Mouse (Mus musculus): ENCODE data around the gene Herc3. TPM values are rescaled to one million over a fixed set of nuclear protein-coding genes. Genes with fewer than 3 reads are reported as not detected.
"Not testable (repeated sequence)": the region's sequence is repeated elsewhere in the genome, so short reads cannot be mapped to it uniquely, and the experiment has no call there.

The Herc3 gene
- total and polyA plus RNA-seq, 2 experiments from 2014 or later, result 44.4 to 130 TPM

DNA sequence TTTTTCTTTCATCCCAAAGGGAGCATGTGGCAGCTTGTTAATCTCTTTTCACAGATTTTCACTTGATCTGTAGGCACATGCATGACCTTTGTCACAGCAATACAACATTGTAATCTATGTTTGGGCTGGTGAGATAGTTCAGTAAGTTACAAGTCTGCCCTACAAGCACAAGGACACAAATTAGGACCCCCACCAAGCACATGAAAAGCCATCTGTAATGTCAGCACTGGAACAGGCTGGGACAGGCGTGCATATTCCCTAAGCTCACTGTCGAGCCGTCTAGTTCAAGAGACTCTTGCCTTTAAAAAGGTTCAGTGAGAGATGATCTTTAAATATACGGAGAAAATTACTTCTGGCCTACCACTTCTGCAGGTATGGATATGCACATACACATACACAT lies 28.3 kb downstream of the Herc3 start:
- Histone ChIP-seq H3K27ac (ENCODE audit: low read depth) (no peak overlapping the region), H3K36me3 (replicated peaks; ENCODE audit: control insufficient read depth, insufficient read depth, low read length) (peaks cover 23% of the 10 kb centered on the region), H3K4me1 (ENCODE audit: control insufficient read depth, insufficient read depth) (peaks cover 15% of the 10 kb centered on the region), H3K9ac (replicated peaks; ENCODE audit: low read depth, low read length) (no peak overlapping the region), H3K27me3 (ENCODE audit: control insufficient read depth, insufficient read depth, low read length) (no peaks in the 10 kb centered on the region), H3K4me3 (ENCODE audit: low read depth, low read length) (no peak overlapping the region), H3K4me2 (ENCODE audit: low read depth, low read length) (no peak overlapping the region), H3K9me3 (replicated peaks; ENCODE audit: control insufficient read depth, low read length) (no peaks in the 10 kb centered on the region)
- DNase-seq (ENCODE audit: low spot score) (no peak), ATAC-seq (ENCODE audit: insufficient read depth, low read depth) (no peak)
- whole genome bisulfite sequencing, result 92% methylated on average over 4 of the region's 4 CpGs
- TF ChIP-seq CTCF (IDR thresholded peaks at IDR 0.05; ENCODE audit: low read depth) (no peak), EP300 (IDR thresholded peaks at IDR 0.05; ENCODE audit: low read depth) (no peak)

DNA sequence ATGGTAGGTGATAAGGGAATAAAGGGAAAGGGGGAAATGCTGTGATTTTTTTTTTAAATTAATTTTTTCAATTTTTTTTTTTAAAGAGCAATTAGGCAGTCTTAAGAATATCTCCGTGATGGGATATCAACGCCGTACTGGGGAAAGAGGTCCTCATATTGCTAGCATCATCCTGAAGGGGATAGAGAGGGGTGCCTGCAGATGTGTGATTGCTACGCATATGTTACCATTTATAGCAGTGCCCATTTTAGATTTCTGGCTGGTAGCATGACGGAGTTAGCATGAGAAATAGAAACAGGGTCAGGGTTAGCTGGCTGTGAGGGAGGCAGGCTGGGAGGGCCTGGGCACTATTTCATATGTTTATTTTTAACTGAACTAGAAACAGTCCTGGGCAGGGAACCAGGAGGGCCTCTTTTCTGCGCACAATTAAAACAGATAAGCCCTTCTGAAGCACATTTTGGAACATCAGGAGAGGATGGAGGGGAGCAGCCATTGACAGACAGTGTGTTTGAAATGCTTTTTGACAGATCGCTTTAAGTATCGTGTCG lies 31.3 kb downstream of the Herc3 start:
- H3K4me2 ChIP-seq (ENCODE audit: low read depth, low read length), result peak overlapping the region; percentile 38; the same call in 1 of the 2 replicates
- 36% methylated on average over 9 of the region's 9 CpGs for WGBS
- H3K27me3 ChIP-seq (ENCODE audit: control insufficient read depth, insufficient read depth, low read length), result no peaks in the 10 kb centered on the region
- no peaks in the 10 kb centered on the region for H3K9me3 ChIP-seq (replicated peaks; ENCODE audit: control insufficient read depth, low read length)
- no peak overlapping the region; the same call in 1 of the 2 replicates for H3K9ac ChIP-seq (replicated peaks; ENCODE audit: low read depth, low read length)
- H3K27ac ChIP-seq (ENCODE audit: low read depth), result peak overlapping the region; percentile 85
- peaks cover 19% of the 10 kb centered on the region for H3K36me3 ChIP-seq (replicated peaks; ENCODE audit: control insufficient read depth, insufficient read depth, low read length)
- TF ChIP-seq EP300 (IDR thresholded peaks at IDR 0.05; ENCODE audit: low read depth) (no peak), CTCF (IDR thresholded peaks at IDR 0.05; ENCODE audit: low read depth) (no peak)
- H3K4me3 ChIP-seq (ENCODE audit: low read depth, low read length), result peak overlapping the region; percentile 36
- DNase-seq (ENCODE audit: low spot score) (peak; percentile 88), ATAC-seq (ENCODE audit: insufficient read depth, low read depth) (peak; percentile 97)
- H3K4me1 ChIP-seq (ENCODE audit: control insufficient read depth, insufficient read depth), result peaks cover 4% of the 10 kb centered on the region; the same call in 1 of the 2 replicates

DNA sequence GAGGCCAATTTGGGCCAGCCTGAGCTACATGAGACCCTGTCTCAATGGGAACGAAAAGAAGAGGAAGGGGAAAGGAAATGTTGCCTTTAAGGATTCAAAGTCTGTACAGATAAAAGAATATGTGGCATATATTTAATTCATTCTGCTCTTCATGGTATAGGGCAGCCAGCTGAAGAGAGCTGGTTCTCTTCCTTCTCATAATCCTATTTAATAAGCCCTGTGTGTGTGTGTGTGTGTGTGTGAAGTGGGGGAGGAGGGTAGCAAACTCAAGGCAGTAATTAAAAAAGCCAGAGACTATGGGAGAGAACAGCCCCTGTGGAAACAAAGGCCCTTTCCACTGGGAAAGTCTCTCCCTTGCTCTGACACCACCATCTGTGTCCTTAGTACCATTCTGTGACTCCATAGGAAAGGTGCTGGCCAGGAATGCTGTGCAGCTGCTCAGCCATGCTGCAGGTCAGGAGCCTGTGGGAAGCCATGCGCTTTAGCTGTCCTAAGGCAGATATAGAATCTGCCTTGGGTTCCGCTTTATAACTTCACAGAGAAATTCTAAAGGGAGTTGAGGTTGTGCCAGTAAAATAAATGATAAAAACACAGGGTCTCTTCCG lies 32.5 kb downstream of the Herc3 start:
- ATAC-seq (ENCODE audit: insufficient read depth, low read depth) (no peak), DNase-seq (ENCODE audit: low spot score) (no peak)
- no peaks in the 10 kb centered on the region for H3K9me3 ChIP-seq (replicated peaks; ENCODE audit: control insufficient read depth, low read length)
- peaks cover 17% of the 10 kb centered on the region for H3K36me3 ChIP-seq (replicated peaks; ENCODE audit: control insufficient read depth, insufficient read depth, low read length)
- 61% methylated on average over 4 of the region's 4 CpGs for WGBS
- peak overlapping the region; percentile 8; the same call in 1 of the 2 replicates for H3K9ac ChIP-seq (replicated peaks; ENCODE audit: low read depth, low read length)
- H3K27me3 ChIP-seq (ENCODE audit: control insufficient read depth, insufficient read depth, low read length), result no peaks in the 10 kb centered on the region
- H3K4me2 ChIP-seq (ENCODE audit: low read depth, low read length), result peak overlapping the region; percentile 49
- H3K27ac ChIP-seq (ENCODE audit: low read depth), result peak overlapping the region; percentile 54
- H3K4me3 ChIP-seq (ENCODE audit: low read depth, low read length), result peak overlapping the region; percentile 18
- H3K4me1 ChIP-seq (ENCODE audit: control insufficient read depth, insufficient read depth), result peaks cover 10% of the 10 kb centered on the region; the same call in 1 of the 2 replicates
- no peak for TF ChIP-seq CTCF (IDR thresholded peaks at IDR 0.05; ENCODE audit: low read depth)
- TF ChIP-seq EP300 (IDR thresholded peaks at IDR 0.05; ENCODE audit: low read depth), result no peak

DNA sequence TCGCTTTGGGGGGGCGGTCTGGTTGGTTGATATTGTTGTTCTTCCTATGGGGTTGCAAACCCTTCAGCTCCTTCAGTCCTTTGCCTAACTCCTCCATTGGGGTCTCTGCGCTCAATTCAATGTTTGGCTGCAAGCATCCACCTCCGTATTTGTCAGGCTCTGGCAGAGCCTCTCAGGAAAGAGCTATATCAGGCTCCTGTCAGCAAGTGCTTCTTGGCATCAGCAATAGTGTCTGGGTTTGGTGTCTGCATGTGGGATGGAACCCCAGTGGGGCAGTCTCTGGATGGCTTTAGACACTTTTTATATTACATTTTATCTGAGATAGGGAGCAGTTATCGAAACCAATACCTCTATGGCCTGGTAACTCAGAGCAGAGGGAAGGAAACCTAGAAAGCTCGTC lies 36.6 kb downstream of the Herc3 start:
- H3K4me2 ChIP-seq (ENCODE audit: low read depth, low read length); DNase-seq (ENCODE audit: low spot score); H3K9ac ChIP-seq (replicated peaks; ENCODE audit: low read depth, low read length); H3K4me1 ChIP-seq (ENCODE audit: control insufficient read depth, insufficient read depth); H3K27ac ChIP-seq (ENCODE audit: low read depth); H3K27me3 ChIP-seq (ENCODE audit: control insufficient read depth, insufficient read depth, low read length); H3K9me3 ChIP-seq (replicated peaks; ENCODE audit: control insufficient read depth, low read length); ATAC-seq (ENCODE audit: insufficient read depth, low read depth); H3K4me3 ChIP-seq (ENCODE audit: low read depth, low read length): not testable (repeated sequence)
- 0 out of 2 replicates have a peak, but pooled peaks cover 20% of the 10 kb centered on the region for H3K36me3 ChIP-seq (replicated peaks; ENCODE audit: control insufficient read depth, insufficient read depth, low read length)
- WGBS, result 51% methylated on average over 6 of the region's 6 CpGs

DNA sequence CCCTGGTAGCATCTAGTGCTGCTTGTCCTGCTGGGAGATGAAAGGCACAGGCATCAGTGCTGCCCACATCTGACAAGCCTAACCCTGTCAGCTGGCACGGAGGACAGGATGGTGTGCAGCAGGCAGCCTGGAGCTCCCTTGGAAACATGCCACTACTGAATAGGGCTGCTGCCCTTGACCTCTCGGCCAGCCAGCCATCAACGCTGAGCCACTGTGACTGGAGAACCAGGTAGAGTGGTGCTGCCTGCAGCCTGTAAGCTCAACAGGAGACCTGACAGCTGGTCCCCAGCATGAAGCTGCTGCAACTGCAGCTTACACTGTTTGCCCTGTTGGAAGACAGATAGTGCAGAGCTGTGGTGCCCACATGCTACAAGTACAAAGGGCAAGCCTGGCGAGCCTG lies 48.3 kb downstream of the Herc3 start:
- Histone ChIP-seq H3K4me3 (ENCODE audit: low read depth, low read length) (no peak overlapping the region), H3K4me1 (ENCODE audit: control insufficient read depth, insufficient read depth) (no peaks in the 10 kb centered on the region; the same call in 1 of the 2 replicates), H3K9me3 (replicated peaks; ENCODE audit: control insufficient read depth, low read length) (no peaks in the 10 kb centered on the region), H3K36me3 (replicated peaks; ENCODE audit: control insufficient read depth, insufficient read depth, low read length) (peaks cover 52% of the 10 kb centered on the region), H3K9ac (replicated peaks; ENCODE audit: low read depth, low read length) (no peak overlapping the region), H3K4me2 (ENCODE audit: low read depth, low read length) (no peak overlapping the region), H3K27me3 (ENCODE audit: control insufficient read depth, insufficient read depth, low read length) (no peaks in the 10 kb centered on the region), H3K27ac (ENCODE audit: low read depth) (peak overlapping the region; percentile 25; the same call in 1 of the 2 replicates)
- no peak for DNase-seq (ENCODE audit: low spot score)
- no peak for TF ChIP-seq EP300 (IDR thresholded peaks at IDR 0.05; ENCODE audit: low read depth)
- TF ChIP-seq CTCF (IDR thresholded peaks at IDR 0.05; ENCODE audit: low read depth), result no peak
- peak; percentile 82 for ATAC-seq (ENCODE audit: insufficient read depth, low read depth)
- 41% methylated on average over 4 of the region's 4 CpGs for WGBS
